Mouse (Mus musculus) forebrain, embryonic 14.5 days (tissue): ENCODE results near the gene AL732309.1. TPM values are rescaled to one million over a fixed set of nuclear protein-coding genes. Genes with fewer than 3 reads are reported as not detected.

ENCODE experiments used
- ATAC-seq: fragments of 200-750 bp; cut with Nextera tagmentation; 2 replicates; pipeline ENCODE4 v1.8.0; 2017; ENCODE audit warnings: mild to moderate bottlenecking, moderate library complexity
- DNase-seq: peaks from one replicate; pipeline ENCODE4 v3.0.0-alpha.2; 2015; ENCODE audit warnings: low spot score
- H3K27ac ChIP-seq: fragments of 300-500 bp; sonication (generic); 2 replicates; pipeline ENCODE4 v1.5.1; 2014; ENCODE audit warnings: low read depth, mild to moderate bottlenecking, control low read depth, low read length, moderate library complexity
- H3K27me3 ChIP-seq: fragments of 300-500 bp; sonication (generic); replicated peaks from 2 replicates; pipeline ENCODE4 v1.6.1; 2014; ENCODE audit warnings: low read length, control low read depth, mixed read lengths; ENCODE audit not compliant: control insufficient read depth, insufficient read depth
- H3K36me3 ChIP-seq: fragments of 300-500 bp; sonication (generic); 2 replicates; pipeline ENCODE4 v1.6.1; 2014; ENCODE audit warnings: low read length, control low read depth; ENCODE audit not compliant: control insufficient read depth, insufficient read depth
- H3K4me1 ChIP-seq: fragments of 300-500 bp; sonication (generic); 2 replicates; pipeline ENCODE4 v1.6.1; 2014; ENCODE audit warnings: antibody characterized with exemption, low read length, control low read depth; ENCODE audit not compliant: control insufficient read depth, insufficient read depth
- H3K4me2 ChIP-seq: fragments of 300-500 bp; sonication (generic); 2 replicates; pipeline ENCODE4 v1.6.1; 2014; ENCODE audit warnings: mild to moderate bottlenecking, control low read depth, low read length
- H3K4me3 ChIP-seq: fragments of 300-500 bp; sonication (generic); 2 replicates; pipeline ENCODE4 v1.5.1; 2014; ENCODE audit warnings: low read depth, low read length, control low read depth
- H3K9ac ChIP-seq: fragments of 300-500 bp; sonication (generic); 2 replicates; pipeline ENCODE4 v1.6.1; 2014; ENCODE audit warnings: mild to moderate bottlenecking, low read length, control low read depth, moderate library complexity
- H3K9me3 ChIP-seq: fragments of 300-500 bp; sonication (generic); replicated peaks from 2 replicates; pipeline ENCODE4 v1.6.1; 2016; ENCODE audit warnings: low read length, control low read depth, mixed read lengths; ENCODE audit not compliant: control insufficient read depth
- WGBS: fragments of 180-500 bp; shearing (Covaris S2); extraction: QIAGEN DNeasy Blood & Tissue Kit; methylation state at CpG from one replicate; pipeline ENCODE4 v1.1.7; 2014; 5-methylcytosine and 5-hydroxymethylcytosine counted together
- polyA plus RNA-seq: library from polyadenylated mRNA; unstranded; fragments of >200 nt; fragmentation: Nextera tagmentation; extraction: Ambion mirVana; gene quantifications from 2 replicates; pipeline ENCODE4 v1.2.1, GENCODE M21; 2014

The AL732309.1 gene
- polyA plus RNA-seq, 1 experiment from 2014 or later = 4.7 TPM

DNA sequence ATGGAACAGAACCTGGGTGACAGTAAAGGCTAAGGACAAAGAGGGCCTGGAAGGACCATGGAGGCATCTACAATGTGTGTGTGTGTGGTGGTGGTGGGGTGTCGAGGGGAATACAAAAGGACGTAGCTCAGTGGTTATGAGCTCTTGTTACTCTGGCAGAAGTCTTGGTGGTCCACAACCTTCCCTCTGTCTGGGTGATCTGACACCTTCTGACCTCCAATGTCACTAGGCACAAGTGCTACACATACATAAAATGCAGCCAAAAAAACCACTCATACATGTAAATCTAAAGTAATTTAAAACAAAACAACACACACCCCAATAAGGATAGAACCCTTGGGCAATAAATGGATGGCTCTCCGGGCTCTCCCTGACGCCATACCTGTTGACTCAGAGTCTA is 19.3 kb downstream of the AL732309.1 start:
- WGBS = 85% methylated on average over 4 of the region's 4 CpGs
- ATAC-seq = no peak
- no peak overlapping the region for H3K27ac ChIP-seq

DNA sequence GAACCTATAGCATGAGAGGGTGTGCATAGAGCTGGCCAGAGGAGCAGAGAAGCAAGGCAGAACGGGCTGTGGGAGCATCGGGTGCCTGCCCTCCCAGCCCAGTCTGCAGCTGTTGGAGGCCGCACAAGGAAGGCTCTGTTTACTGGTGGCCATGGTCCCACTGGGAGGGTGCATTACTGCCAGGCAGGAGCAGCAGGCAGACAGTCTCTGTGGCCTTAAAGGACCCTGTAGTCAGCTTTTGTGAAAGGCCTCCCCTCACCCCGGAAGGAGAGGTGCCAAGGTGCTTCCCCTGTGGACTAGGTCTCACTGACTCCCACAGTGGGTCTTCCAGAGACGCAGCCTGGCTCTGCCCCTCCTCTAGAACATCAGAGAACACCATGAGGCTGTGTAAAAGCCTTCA is 19.8 kb downstream of the AL732309.1 start:
- WGBS = 90% methylated on average over 5 of the region's 5 CpGs
- ATAC-seq = no peak
- DNase-seq = no peak

More for the DNA sequence above, 19.3 kb downstream of the AL732309.1 start:
- Histone ChIP-seq H3K9ac (no peak overlapping the region), H3K4me2 (no peak overlapping the region), H3K36me3 (no peaks in the 10 kb centered on the region), H3K27me3 (no peaks in the 10 kb centered on the region), H3K4me1 (peaks cover 12% of the 10 kb centered on the region), H3K4me3 (no peak overlapping the region), H3K9me3 (no peaks in the 10 kb centered on the region)
- no peak for DNase-seq

GRCm38 (mm10) chr2:25225811-25226379 is 20.8 kb downstream of the AL732309.1 start:
- ATAC-seq = no peak
- H3K36me3 ChIP-seq = peaks cover 8% of the 10 kb centered on the region; the same call in 1 of the 2 replicates
- H3K27me3 ChIP-seq = no peaks in the 10 kb centered on the region
- 77% methylated on average over 8 of the region's 8 CpGs for WGBS
- peaks cover 12% of the 10 kb centered on the region for H3K4me1 ChIP-seq
- H3K4me3 ChIP-seq = no peak overlapping the region
- H3K4me2 ChIP-seq = peak overlapping the region; percentile 46
- no peak for DNase-seq
- H3K27ac ChIP-seq = peak overlapping the region; percentile 98; the same call in 1 of the 2 replicates
- no peaks in the 10 kb centered on the region for H3K9me3 ChIP-seq
- H3K9ac ChIP-seq = no peak overlapping the region

More for the DNA sequence above, 19.8 kb downstream of the AL732309.1 start:
- no peaks in the 10 kb centered on the region for H3K27me3 ChIP-seq
- no peak overlapping the region for H3K9ac ChIP-seq
- H3K36me3 ChIP-seq = peaks cover 2% of the 10 kb centered on the region; the same call in 1 of the 2 replicates
- H3K4me3 ChIP-seq = no peak overlapping the region
- no peak overlapping the region for H3K27ac ChIP-seq
- peaks cover 12% of the 10 kb centered on the region for H3K4me1 ChIP-seq
- H3K9me3 ChIP-seq = no peaks in the 10 kb centered on the region
- H3K4me2 ChIP-seq = no peak overlapping the region

- 2% methylated on average over 40 of the region's 41 CpGs for WGBS
- Histone ChIP-seq H3K4me3 (peak overlapping the region; percentile 89), H3K4me2 (peak overlapping the region; percentile 46), H3K27me3 (no peaks in the 10 kb centered on the region), H3K9ac (peak overlapping the region; percentile 72), H3K27ac (peak overlapping the region; percentile 98), H3K36me3 (peaks cover 8% of the 10 kb centered on the region; the same call in 1 of the 2 replicates), H3K9me3 (no peaks in the 10 kb centered on the region), H3K4me1 (peaks cover 12% of the 10 kb centered on the region)
- ATAC-seq = peak; percentile 97
- peak; percentile 100 for DNase-seq
Observed at GRCm38 (mm10) chr2:25224766-25225752, 21.6 kb downstream of the AL732309.1 start.

GRCm38 (mm10) chr2:25224492-25224765 is 22.2 kb downstream of the AL732309.1 start, which contains the start of gene Tubb4b:
Tubb4b (minus strand) TSS chr2:25224702.
- H3K4me1 ChIP-seq = peaks cover 12% of the 10 kb centered on the region
- peak within 1 kb of the TSS; percentile 86 for H3K9ac ChIP-seq
- H3K27me3 ChIP-seq = no peaks in the 10 kb centered on the region
- no peak for ATAC-seq
- no peak for DNase-seq
- peak within 1 kb of the TSS; percentile 92 for H3K4me2 ChIP-seq
- H3K36me3 ChIP-seq = peaks cover 8% of the 10 kb centered on the region; the same call in 1 of the 2 replicates
- no peaks in the 10 kb centered on the region for H3K9me3 ChIP-seq
- H3K27ac ChIP-seq = peak within 1 kb of the TSS; percentile 98
- H3K4me3 ChIP-seq = peak within 1 kb of the TSS; percentile 89
- under 1% methylated on average over 17 of the region's 17 CpGs for WGBS

DNA sequence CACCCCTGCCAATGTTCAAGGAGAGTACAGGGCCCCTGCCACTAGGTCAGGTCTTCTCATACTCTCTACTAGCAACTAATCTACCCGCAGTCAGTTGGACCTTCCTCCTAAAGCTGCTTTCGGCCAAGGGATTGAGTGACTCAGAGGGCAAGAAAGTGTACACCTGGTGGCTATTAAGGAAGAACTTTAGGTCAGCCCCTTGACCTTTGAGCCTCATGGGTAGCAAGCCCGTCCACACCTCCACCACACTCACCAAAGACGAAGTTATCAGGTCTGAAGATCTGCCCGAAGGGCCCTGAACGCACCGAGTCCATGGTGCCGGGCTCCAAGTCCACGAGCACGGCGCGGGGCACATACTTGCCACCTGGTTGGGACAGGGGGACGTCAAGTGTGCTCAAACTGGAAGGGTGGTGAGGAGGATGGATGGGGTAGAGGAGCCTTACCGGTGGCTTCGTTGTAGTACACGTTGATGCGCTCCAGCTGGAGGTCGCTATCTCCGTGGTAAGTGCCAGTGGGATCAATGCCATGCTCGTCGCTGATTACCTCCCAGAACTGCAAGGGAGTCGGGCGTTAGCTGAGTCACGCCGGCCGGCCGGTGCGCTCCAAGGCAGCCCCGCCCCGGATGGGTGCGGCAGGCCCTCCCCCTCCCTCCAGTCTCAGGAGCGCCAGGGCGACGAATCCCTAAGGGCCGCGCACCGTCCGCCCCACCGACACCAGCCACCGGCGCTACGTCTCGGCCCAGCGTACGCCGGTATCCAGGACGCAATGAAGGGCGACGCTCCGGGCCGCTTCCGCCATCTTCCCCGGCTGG is 22.8 kb downstream of the AL732309.1 start:
- Histone ChIP-seq H3K27me3 (no peaks in the 10 kb centered on the region), H3K9ac (peak overlapping the region; percentile 86), H3K36me3 (peaks cover 8% of the 10 kb centered on the region; the same call in 1 of the 2 replicates), H3K4me1 (peaks cover 12% of the 10 kb centered on the region), H3K4me3 (peak overlapping the region; percentile 89), H3K27ac (peak overlapping the region; percentile 89), H3K4me2 (peak overlapping the region; percentile 92), H3K9me3 (no peaks in the 10 kb centered on the region)
- WGBS = 4% methylated on average over 36 of the region's 53 CpGs
- ATAC-seq (peak; percentile 33), DNase-seq (peak; percentile 65)

DNA sequence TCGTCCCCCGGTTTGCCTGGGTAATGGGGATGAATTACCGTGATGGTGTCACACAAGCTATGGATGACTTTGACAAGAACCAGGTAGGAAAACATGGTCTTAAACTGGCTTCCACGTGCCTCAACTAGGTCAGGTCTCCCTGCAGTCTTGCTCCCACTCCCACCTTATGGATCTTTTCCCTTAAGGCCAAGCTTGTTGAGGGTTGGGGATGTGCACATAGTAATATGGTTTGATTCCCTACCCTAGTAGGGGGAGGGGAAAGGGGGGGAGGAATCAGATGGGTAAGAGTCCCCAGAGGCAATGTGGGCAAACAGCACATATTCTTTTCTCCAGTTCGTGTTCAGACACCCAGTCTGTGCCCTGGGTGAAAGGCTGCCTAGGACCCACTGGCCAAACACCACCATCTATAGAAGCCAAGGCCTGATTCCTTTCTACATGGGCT is 25.3 kb downstream of the AL732309.1 start:
- Histone ChIP-seq H3K27ac (no peak overlapping the region), H3K4me1 (peaks cover 12% of the 10 kb centered on the region), H3K36me3 (peaks cover 8% of the 10 kb centered on the region; the same call in 1 of the 2 replicates), H3K4me2 (no peak overlapping the region), H3K27me3 (no peaks in the 10 kb centered on the region), H3K4me3 (no peak overlapping the region), H3K9ac (no peak overlapping the region), H3K9me3 (no peaks in the 10 kb centered on the region)
- DNase-seq (no peak), ATAC-seq (no peak)
- 74% methylated on average over 5 of the region's 5 CpGs for WGBS

GRCm38 (mm10) chr2:25218445-25218844 is 28.2 kb downstream of the AL732309.1 start, which contains the start of gene Fam166a:
Fam166a (plus strand) TSS chr2:25218745.
- no peak for ATAC-seq
- no peak within 1 kb of the TSS for H3K4me2 ChIP-seq
- H3K9ac ChIP-seq = no peak within 1 kb of the TSS
- no peak within 1 kb of the TSS for H3K4me3 ChIP-seq
- no peaks in the 10 kb centered on the region for H3K27me3 ChIP-seq
- no peak within 1 kb of the TSS for H3K27ac ChIP-seq
- no peak for DNase-seq
- no peaks in the 10 kb centered on the region for H3K9me3 ChIP-seq
- peaks cover 8% of the 10 kb centered on the region; the same call in 1 of the 2 replicates for H3K36me3 ChIP-seq
- peaks cover 3% of the 10 kb centered on the region for H3K4me1 ChIP-seq
